Mouse (Mus musculus) MEL (cell line): ENCODE data around the gene Aldh1a1.

Source experiments
- HCFC1 ChIP-seq: IDR thresholded peaks from 2 replicates; pipeline ENCODE4 v1.6.1; 2012; ENCODE audit warnings: low read depth, mild to moderate bottlenecking, inconsistent platforms, low read length, improper control_type of control experiment, moderate library complexity
- MAFK ChIP-seq: IDR thresholded peaks from 2 replicates; pipeline ENCODE4 v1.6.1; 2011; ENCODE audit warnings: low read depth, mild to moderate bottlenecking, low read length, improper control_type of control experiment, borderline replicate concordance
- MEF2A ChIP-seq: IDR thresholded peaks from 2 replicates; pipeline ENCODE4 v1.6.1; 2014; ENCODE audit warnings: low read depth, mild to moderate bottlenecking, inconsistent platforms, low read length, improper control_type of control experiment; ENCODE audit not compliant: poor library complexity, insufficient replicate concordance, severe bottlenecking; ENCODE audit errors: extremely low read depth
- POLR2A ChIP-seq, 2 experiments: IDR thresholded peaks; 2 replicates each; pipeline ENCODE4 v1.6.1; 2011 to 2012; ENCODE audit warnings: low read length in 2 of 2, mild to moderate bottlenecking in 2 of 2, control low read depth in 1 of 2, improper control_type of control experiment in 1 of 2, low read depth in 1 of 2, moderate library complexity in 1 of 2; ENCODE audit not compliant: control insufficient read depth in 1 of 2, insufficient read depth in 1 of 2, poor library complexity in 1 of 2
- TAL1 ChIP-seq: IDR thresholded peaks from 2 replicates; pipeline ENCODE4 v1.6.1; 2012; ENCODE audit warnings: mild to moderate bottlenecking, inconsistent platforms, low read length, moderate library complexity, mixed read lengths

- TF ChIP-seq MAFK, result no peak
- no peak for TF ChIP-seq HCFC1
- no peak for TF ChIP-seq MEF2A
- no peak for TF ChIP-seq POLR2A (IDR thresholded peaks at IDR 0.05; ENCODE audit: control insufficient read depth in 1 of 2, insufficient read depth in 1 of 2, low read depth in 1 of 2, low read length in 2 of 2, poor library complexity in 1 of 2)
- TF ChIP-seq TAL1, result no peak
These were observed 52.4 kb downstream of the Aldh1a1 start for GRCm38 (mm10) chr19:20544941-20545340.
